Mouse (Mus musculus) forelimb bud, embryonic 11.5 days (tissue): ENCODE data around the gene Olfr518.
A peak's percentile ranks its signal among the peaks of the same experiment; 100 is the strongest.

Experiments
- DNase-seq: peaks from one replicate; pipeline ENCODE4 v3.0.0-alpha.2; 2012; ENCODE audit warnings: low read depth, low spot score

Olfr518 gene

GRCm38 (mm10) chr7:108884906-108885305 is at the start of gene Olfr518:
Olfr518 (minus strand) TSS chr7:108885006.
- DNase-seq = no peak

- DNase-seq = peak; percentile 99
Observed at GRCm38 (mm10) chr7:108933794-108934731, 49.3 kb upstream of the Olfr518 start, which contains the start of gene Eif3f. Eif3f (plus strand) TSS chr7:108934417.

GRCm38 (mm10) chr7:108929726-108930393 is 45.1 kb upstream of the Olfr518 start, which contains the start of gene Nlrp10:
Nlrp10 (minus strand) TSS chr7:108930178.
- DNase-seq = no peak

GRCm38 (mm10) chr7:108928280-108929188 is 43.7 kb upstream of the Olfr518 start:
- DNase-seq = no peak

GRCm38 (mm10) chr7:108927043-108927442 is 42.2 kb upstream of the Olfr518 start:
- no peak for DNase-seq

- no peak for DNase-seq
Observed at GRCm38 (mm10) chr7:108903969-108904368, 19.2 kb upstream of the Olfr518 start.

- no peak for DNase-seq
Observed at GRCm38 (mm10) chr7:108894320-108894719, 9.5 kb upstream of the Olfr518 start, which contains the start of gene Olfr519. Olfr519 (minus strand) TSS chr7:108894420.

GRCm38 (mm10) chr7:108872279-108872678 is 12.5 kb downstream of the Olfr518 start, which contains the start of gene Olfr517:
Olfr517 (minus strand) TSS chr7:108872379.
- DNase-seq = no peak

GRCm38 (mm10) chr7:108850429-108850828 is 34.4 kb downstream of the Olfr518 start, which contains the start of gene Olfr516:
Olfr516 (minus strand) TSS chr7:108850529.
- DNase-seq = no peak
